Comparison of ENCODE assay signal across 28 mouse cellular contexts in genomic region chr5:86581998-86582397, GRCm38 (mm10). TPM values are rescaled to one million over a fixed set of nuclear protein-coding genes. Genes with fewer than 3 reads are reported as not detected.
DNase-seq lines count a peak whose midpoint lies in the region; ATAC-seq and TF ChIP-seq lines count a peak whose summit lies in the region.
"Had no signal": no experiment of that assay in that cellular context is flagged by ENCODE, and none has a peak within 500 bp of the region (broad histone marks: within the 10 kb centered on the region; RNA-seq: fewer than 3 reads in every experiment).

No protein-coding gene starts in this region.

- no peaks in the 10 kb centered on the region for H3K27me3 ChIP-seq in liver, adult 2 months (ENCODE audit: control insufficient read depth, insufficient read depth, low read length)
- H3K27me3 ChIP-seq in liver, postnatal 0 days (ENCODE audit: insufficient read depth, low read length), result no peaks in the 10 kb centered on the region
- H3K27me3 ChIP-seq in midbrain, embryonic 14.5 days (ENCODE audit: control insufficient read depth, insufficient read depth, low read length), result no peaks in the 10 kb centered on the region
- no peaks in the 10 kb centered on the region for H3K27me3 ChIP-seq in midbrain, embryonic 10.5 days (ENCODE audit: low read depth, poor library complexity, severe bottlenecking)
- H3K27me3 ChIP-seq in midbrain, embryonic 16.5 days (ENCODE audit: control insufficient read depth, insufficient read depth, low read depth, low read length), result no peaks in the 10 kb centered on the region
- H3K27me3 ChIP-seq: CH12.LX; embryonic facial prominence, embryonic 12.5 days; forebrain, embryonic 13.5 days; forebrain, embryonic 15.5 days had no signal

- no peaks in the 10 kb centered on the region; the same call in 1 of the 2 replicates for H3K79me2 ChIP-seq in liver, adult 2 months (ENCODE audit: control insufficient read depth, insufficient read depth, low read length)

- TF ChIP-seq POLR2A in liver, adult 2 months (IDR thresholded peaks at IDR 0.05; ENCODE audit: extremely low read depth, insufficient read depth, low read length), result no peak

- no peaks in the 10 kb centered on the region for H3K9me3 ChIP-seq in liver, postnatal 0 days (ENCODE audit: low read length)
- H3K9me3 ChIP-seq in midbrain, embryonic 14.5 days (ENCODE audit: control insufficient read depth, low read length), result no peaks in the 10 kb centered on the region
- no peaks in the 10 kb centered on the region for H3K9me3 ChIP-seq in midbrain, embryonic 10.5 days (replicated peaks)
- H3K9me3 ChIP-seq in midbrain, embryonic 16.5 days (replicated peaks; ENCODE audit: control insufficient read depth, low read length, poor library complexity, severe bottlenecking), result no peaks in the 10 kb centered on the region
- H3K9me3 ChIP-seq: embryonic facial prominence, embryonic 10.5 days; embryonic facial prominence, embryonic 12.5 days; forebrain, embryonic 13.5 days; forebrain, embryonic 15.5 days; G1E had no signal

- no peak for DNase-seq in liver, adult 2 months (ENCODE audit: extremely low read depth, low read depth, low spot score)
- no peak for DNase-seq in liver, postnatal 0 days
- peak; percentile 33 for DNase-seq in midbrain, embryonic 14.5 days
- DNase-seq in midbrain, embryonic 10.5 days (ENCODE audit: low spot score), result no peak
- peak; percentile 7 for DNase-seq in retina, postnatal 1 day
- DNase-seq in retina, embryonic 14.5 days (ENCODE audit: low spot score), result no peak
- DNase-seq in gastrocnemius, adult 18-20 months (ENCODE audit: low spot score), result no peak
- DNase-seq: adrenal gland, adult 2 months; adrenal gland, postnatal 10 days; adrenal gland, postnatal 25 days; B cell, adult 2 months; cerebellum, adult 11-12 months; cerebellum, adult 2 months; cerebellum, adult 9-10 months; cerebellum, postnatal 10 days; cerebellum, postnatal 25 days had no signal

- no peak for ATAC-seq in liver, postnatal 0 days
- ATAC-seq in midbrain, embryonic 14.5 days (ENCODE audit: low FRiP score, low TSS enrichment), result no peak
- peak; percentile 62; the same call in 1 of the 2 replicates for ATAC-seq in midbrain, embryonic 16.5 days
- ATAC-seq: CD4-positive, CD25-positive, alpha-beta regulatory T cell, adult 4 months; forebrain, embryonic 13.5 days; forebrain, embryonic 15.5 days; Patski had no signal

- TF ChIP-seq EP300 in liver, postnatal 0 days (IDR thresholded peaks at IDR 0.05; ENCODE audit: low read depth), result no peak

- no peak overlapping the region for H3K4me2 ChIP-seq in liver, postnatal 0 days (ENCODE audit: low read depth, low read length)
- H3K4me2 ChIP-seq in midbrain, embryonic 14.5 days (ENCODE audit: low read length), result no peak overlapping the region
- no peak overlapping the region for H3K4me2 ChIP-seq in midbrain, embryonic 16.5 days (ENCODE audit: low read length)
- H3K4me2 ChIP-seq: embryonic facial prominence, embryonic 12.5 days; forebrain, embryonic 13.5 days; forebrain, embryonic 15.5 days had no signal

- peaks cover 7% of the 10 kb centered on the region for H3K4me1 ChIP-seq in liver, adult 2 months (ENCODE audit: control insufficient read depth, insufficient read depth, low read length)
- H3K4me1 ChIP-seq in liver, postnatal 0 days (ENCODE audit: insufficient read depth), result 0 out of 2 replicates have a peak, but pooled peaks cover 2% of the 10 kb centered on the region
- peaks cover 4% of the 10 kb centered on the region; the same call in 1 of the 2 replicates for H3K4me1 ChIP-seq in midbrain, embryonic 14.5 days (ENCODE audit: control insufficient read depth, insufficient read depth, low read length)
- H3K4me1 ChIP-seq in midbrain, embryonic 10.5 days, result no peaks in the 10 kb centered on the region
- no peaks in the 10 kb centered on the region for H3K4me1 ChIP-seq in midbrain, embryonic 16.5 days (ENCODE audit: control insufficient read depth, insufficient read depth, low read length)
- H3K4me1 ChIP-seq: embryonic facial prominence, embryonic 10.5 days; embryonic facial prominence, embryonic 12.5 days; forebrain, embryonic 13.5 days; forebrain, embryonic 15.5 days had no signal

- H3K9ac ChIP-seq in liver, adult 2 months (ENCODE audit: low read depth, low read length), result no peak overlapping the region
- H3K9ac ChIP-seq in liver, postnatal 0 days (replicated peaks), result no peak overlapping the region
- no peak overlapping the region for H3K9ac ChIP-seq in midbrain, embryonic 14.5 days (replicated peaks; ENCODE audit: low read length)
- H3K9ac ChIP-seq in midbrain, embryonic 16.5 days (ENCODE audit: low read depth, low read length), result no peak overlapping the region
- H3K9ac ChIP-seq: embryonic facial prominence, embryonic 12.5 days; forebrain, embryonic 13.5 days; forebrain, embryonic 15.5 days had no signal

- no peak for TF ChIP-seq CTCF in liver, adult 2 months (IDR thresholded peaks at IDR 0.05; ENCODE audit: low read depth, low read length)
- TF ChIP-seq CTCF in liver, postnatal 0 days (IDR thresholded peaks at IDR 0.05; ENCODE audit: low read depth), result no peak

- 74% methylated on average over 5 of the region's 5 CpGs for WGBS in liver, adult 2 months
- 75% methylated on average over 5 of the region's 5 CpGs for WGBS in liver, postnatal 0 days (ENCODE audit: insufficient replicate concordance)
- WGBS in midbrain, embryonic 14.5 days, result 44% methylated on average over 5 of the region's 5 CpGs
- 83% methylated on average over 5 of the region's 5 CpGs for WGBS in midbrain, embryonic 10.5 days
- WGBS in midbrain, embryonic 16.5 days, result 36% methylated on average over 5 of the region's 5 CpGs

- no peak overlapping the region for H3K4me3 ChIP-seq in liver, adult 2 months (ENCODE audit: insufficient read depth, low read depth, low read length)
- H3K4me3 ChIP-seq in liver, postnatal 0 days (ENCODE audit: low read depth, low read length), result no peak overlapping the region
- H3K4me3 ChIP-seq in midbrain, embryonic 14.5 days (replicated peaks; ENCODE audit: low read depth, low read length), result no peak overlapping the region
- no peak overlapping the region for H3K4me3 ChIP-seq in midbrain, embryonic 10.5 days
- H3K4me3 ChIP-seq in midbrain, embryonic 16.5 days (ENCODE audit: low read depth, low read length), result no peak overlapping the region
- H3K4me3 ChIP-seq: embryonic facial prominence, embryonic 10.5 days; embryonic facial prominence, embryonic 12.5 days; forebrain, embryonic 13.5 days; forebrain, embryonic 15.5 days had no signal

- H3K36me3 ChIP-seq in liver, adult 2 months (ENCODE audit: control insufficient read depth, insufficient read depth, low read length), result no peaks in the 10 kb centered on the region
- H3K36me3 ChIP-seq in liver, postnatal 0 days (replicated peaks; ENCODE audit: insufficient read depth, low read length), result no peaks in the 10 kb centered on the region
- H3K36me3 ChIP-seq in midbrain, embryonic 14.5 days (ENCODE audit: control insufficient read depth, insufficient read depth, low read length), result no peaks in the 10 kb centered on the region
- H3K36me3 ChIP-seq in midbrain, embryonic 10.5 days, result no peaks in the 10 kb centered on the region
- no peaks in the 10 kb centered on the region for H3K36me3 ChIP-seq in midbrain, embryonic 16.5 days (ENCODE audit: control insufficient read depth, insufficient read depth, low read length)
- H3K36me3 ChIP-seq: embryonic facial prominence, embryonic 10.5 days; embryonic facial prominence, embryonic 12.5 days; forebrain, embryonic 15.5 days; G1E had no signal

- H3K27ac ChIP-seq in liver, adult 2 months (replicated peaks; ENCODE audit: insufficient read depth, low read depth, low read length), result 0 out of 2 replicates have a peak overlapping the region, but pooled peaks have one; percentile 24
- no peak overlapping the region for H3K27ac ChIP-seq in liver, postnatal 0 days (ENCODE audit: low read depth)
- H3K27ac ChIP-seq in midbrain, embryonic 14.5 days (replicated peaks; ENCODE audit: low read depth, low read length), result peak overlapping the region; percentile 68; the same call in 1 of the 2 replicates
- H3K27ac ChIP-seq in midbrain, embryonic 10.5 days (replicated peaks), result no peak overlapping the region
- no peak overlapping the region for H3K27ac ChIP-seq in midbrain, embryonic 16.5 days (ENCODE audit: low read length)
- H3K27ac ChIP-seq: embryonic facial prominence, embryonic 10.5 days; embryonic facial prominence, embryonic 12.5 days; forebrain, embryonic 13.5 days; forebrain, embryonic 15.5 days had no signal

RNA-seq across cellular contexts. Expression of gene Tmprss11f, which starts 50.2 kb away (rescaled TPM):
- total RNA-seq in liver, adult 2 months (2014; rRNA removed), result not detected in 2 replicates
- not detected in 2 replicates for polyA plus RNA-seq in liver, adult 2 months (2012; rRNA removed)
- not detected in 2 replicates for polyA plus RNA-seq in liver, postnatal 0 days (2015; fragmentation: Nextera tagmentation; extraction: Ambion mirVana)
- not detected in 2 replicates for polyA plus RNA-seq in midbrain, embryonic 14.5 days (2014; fragmentation: Nextera tagmentation; extraction: Ambion mirVana)
- not detected in 2 replicates for polyA plus RNA-seq in midbrain, embryonic 10.5 days (2016; fragmentation: Nextera tagmentation; extraction: Ambion mirVana)
- not detected in 2 replicates for polyA plus RNA-seq in midbrain, embryonic 16.5 days (2015; fragmentation: Nextera tagmentation; extraction: Ambion mirVana)
- total RNA-seq in gastrocnemius, adult 18-20 months (2021), result not detected
- total RNA-seq: adrenal gland, adult 2 months; adrenal gland, postnatal 10 days; adrenal gland, postnatal 25 days; adrenal gland, postnatal 4 days; CH12.LX had no signal
- polyA plus RNA-seq: adrenal gland, adult 2 months; CD4-positive, CD25-positive, alpha-beta regulatory T cell, adult 4 months; cerebellum, adult 2 months; cortical plate, adult 2 months; embryonic facial prominence, embryonic 10.5 days; forebrain, embryonic 11.5 days; forebrain, embryonic 13.5 days; forebrain, embryonic 15.5 days; G1E; Patski had no signal

Comparison
In these comparisons a context has a peak if more than half of its experiments do, and no peak if none do; other contexts are left out.
1. DNase-seq: peak in midbrain, embryonic 14.5 days (single experiment) and retina, postnatal 1 day (single experiment); none in liver, adult 2 months (single experiment), liver, postnatal 0 days (single experiment), midbrain, embryonic 10.5 days (single experiment), retina, embryonic 14.5 days (single experiment) and gastrocnemius, adult 18-20 months (single experiment).
2. H3K27ac ChIP-seq: peak in liver, adult 2 months (single experiment) and midbrain, embryonic 14.5 days (single experiment); none in liver, postnatal 0 days (single experiment), midbrain, embryonic 10.5 days (single experiment) and midbrain, embryonic 16.5 days (single experiment).